Mouse (Mus musculus): ENCODE results near the gene Rundc3b. TPM values are rescaled to one million over a fixed set of nuclear protein-coding genes. Genes with fewer than 3 reads are reported as not detected.

Gene Rundc3b
- polyA plus RNA-seq, 1 experiment from 2014 or later, result 40.7 TPM

DNA sequence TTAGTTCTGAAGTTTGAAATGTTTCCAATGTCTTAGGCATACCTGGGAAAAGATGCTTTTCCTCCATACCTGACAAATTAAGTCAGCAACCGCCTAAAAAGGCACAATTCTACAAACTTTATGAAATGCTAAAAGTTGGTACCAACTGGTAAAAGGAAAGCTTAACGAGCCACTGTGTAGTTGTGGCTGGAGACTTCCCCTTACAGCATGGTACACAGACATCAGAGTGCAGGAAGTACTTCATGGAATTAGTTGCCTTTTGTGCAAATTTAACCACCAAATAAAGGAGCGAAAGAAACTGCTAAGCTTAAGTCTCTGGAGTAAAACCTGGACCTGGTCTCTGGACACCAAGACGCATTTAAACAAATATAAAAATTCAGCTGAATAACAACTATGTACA is 131.0 kb downstream of the Rundc3b start:
- H3K9me3 ChIP-seq (ENCODE audit: control insufficient read depth, low read length), result no peaks in the 10 kb centered on the region
- no peak overlapping the region for H3K9ac ChIP-seq (ENCODE audit: low read depth, low read length)
- no peaks in the 10 kb centered on the region for H3K36me3 ChIP-seq (ENCODE audit: control insufficient read depth, insufficient read depth, low read length)
- ATAC-seq, result no peak
- no peak overlapping the region for H3K4me2 ChIP-seq (ENCODE audit: low read length)
- no peaks in the 10 kb centered on the region for H3K4me1 ChIP-seq (ENCODE audit: control insufficient read depth, insufficient read depth, low read depth, low read length)
- H3K27me3 ChIP-seq (replicated peaks; ENCODE audit: control insufficient read depth, insufficient read depth, low read length), result no peaks in the 10 kb centered on the region
- H3K27ac ChIP-seq (ENCODE audit: low read depth, low read length), result no peak overlapping the region
- WGBS, result 88% methylated on average over 4 of the region's 4 CpGs
- no peak overlapping the region for H3K4me3 ChIP-seq (ENCODE audit: low read length)

DNA sequence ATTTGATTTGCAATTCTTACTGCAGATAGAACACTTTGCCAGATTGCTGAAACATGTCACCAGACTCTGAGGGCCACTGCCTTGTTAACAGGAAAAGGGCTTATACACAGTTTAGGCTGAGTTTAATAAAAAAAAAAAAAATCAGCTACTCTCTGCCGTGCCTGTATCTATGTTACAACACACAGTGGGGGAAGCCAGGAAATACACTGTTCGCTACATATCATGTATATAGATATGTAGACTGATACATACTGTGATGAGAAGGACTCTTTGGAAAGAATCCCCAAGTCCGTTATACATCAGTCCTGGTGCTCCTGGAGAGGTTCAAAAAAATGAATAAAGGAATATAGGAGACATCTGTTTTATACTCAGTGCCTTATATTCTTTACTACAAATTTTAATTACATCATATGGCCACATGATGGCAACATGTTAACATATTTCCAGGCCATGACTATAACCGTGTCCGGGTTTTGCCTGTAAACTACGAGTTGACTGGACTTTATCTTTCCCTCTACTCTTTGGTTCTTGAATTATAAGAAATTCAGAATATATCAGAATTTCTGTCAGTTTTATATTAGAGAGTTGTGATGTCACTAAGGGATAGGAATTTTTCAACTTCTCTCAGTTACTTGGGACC is 133.2 kb downstream of the Rundc3b start:
- Histone ChIP-seq H3K4me3 (ENCODE audit: low read length) (no peak overlapping the region), H3K36me3 (ENCODE audit: control insufficient read depth, insufficient read depth, low read length) (no peaks in the 10 kb centered on the region), H3K4me1 (ENCODE audit: control insufficient read depth, insufficient read depth, low read depth, low read length) (no peaks in the 10 kb centered on the region), H3K9ac (ENCODE audit: low read depth, low read length) (no peak overlapping the region), H3K27me3 (replicated peaks; ENCODE audit: control insufficient read depth, insufficient read depth, low read length) (no peaks in the 10 kb centered on the region), H3K4me2 (ENCODE audit: low read length) (no peak overlapping the region), H3K9me3 (ENCODE audit: control insufficient read depth, low read length) (no peaks in the 10 kb centered on the region), H3K27ac (ENCODE audit: low read depth, low read length) (no peak overlapping the region)
- WGBS, result 31% methylated on average over 6 of the region's 6 CpGs
- ATAC-seq, result peak; percentile 83

DNA sequence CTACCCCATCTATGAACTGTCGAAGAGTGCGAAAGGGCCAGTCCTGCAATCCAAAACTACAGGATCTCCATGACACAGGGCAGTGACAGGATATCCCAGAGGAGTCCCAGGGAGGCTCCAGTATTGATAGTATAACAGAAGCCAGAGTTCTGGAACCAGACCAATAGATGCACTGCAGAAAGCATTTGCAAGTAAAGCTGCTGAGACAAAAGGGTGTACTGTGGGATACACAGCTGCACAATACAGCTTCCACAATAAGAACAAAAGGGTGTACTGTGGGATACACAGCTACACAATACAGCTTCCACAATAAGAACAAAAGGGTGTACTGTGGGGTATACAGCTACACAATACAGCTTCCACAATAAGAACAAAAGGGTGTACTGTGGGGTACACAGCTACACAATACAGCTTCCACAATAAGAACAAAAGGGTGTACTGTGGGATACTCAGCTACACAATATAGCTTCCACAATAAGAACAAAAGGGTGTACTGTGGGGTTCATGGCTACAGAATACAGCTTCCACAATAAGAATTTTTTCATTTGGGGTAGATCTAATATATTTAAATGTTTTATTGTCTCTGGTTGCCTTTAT is 134.0 kb downstream of the Rundc3b start:
- no peak for ATAC-seq
- Histone ChIP-seq H3K9me3 (ENCODE audit: control insufficient read depth, low read length) (no peaks in the 10 kb centered on the region), H3K27me3 (replicated peaks; ENCODE audit: control insufficient read depth, insufficient read depth, low read length) (no peaks in the 10 kb centered on the region), H3K4me3 (ENCODE audit: low read length) (no peak overlapping the region), H3K36me3 (ENCODE audit: control insufficient read depth, insufficient read depth, low read length) (no peaks in the 10 kb centered on the region), H3K4me1 (ENCODE audit: control insufficient read depth, insufficient read depth, low read depth, low read length) (no peaks in the 10 kb centered on the region), H3K27ac (ENCODE audit: low read depth, low read length) (no peak overlapping the region), H3K9ac (ENCODE audit: low read depth, low read length) (no peak overlapping the region), H3K4me2 (ENCODE audit: low read length) (no peak overlapping the region)
- 22% methylated on average over 2 of the region's 2 CpGs for WGBS

DNA sequence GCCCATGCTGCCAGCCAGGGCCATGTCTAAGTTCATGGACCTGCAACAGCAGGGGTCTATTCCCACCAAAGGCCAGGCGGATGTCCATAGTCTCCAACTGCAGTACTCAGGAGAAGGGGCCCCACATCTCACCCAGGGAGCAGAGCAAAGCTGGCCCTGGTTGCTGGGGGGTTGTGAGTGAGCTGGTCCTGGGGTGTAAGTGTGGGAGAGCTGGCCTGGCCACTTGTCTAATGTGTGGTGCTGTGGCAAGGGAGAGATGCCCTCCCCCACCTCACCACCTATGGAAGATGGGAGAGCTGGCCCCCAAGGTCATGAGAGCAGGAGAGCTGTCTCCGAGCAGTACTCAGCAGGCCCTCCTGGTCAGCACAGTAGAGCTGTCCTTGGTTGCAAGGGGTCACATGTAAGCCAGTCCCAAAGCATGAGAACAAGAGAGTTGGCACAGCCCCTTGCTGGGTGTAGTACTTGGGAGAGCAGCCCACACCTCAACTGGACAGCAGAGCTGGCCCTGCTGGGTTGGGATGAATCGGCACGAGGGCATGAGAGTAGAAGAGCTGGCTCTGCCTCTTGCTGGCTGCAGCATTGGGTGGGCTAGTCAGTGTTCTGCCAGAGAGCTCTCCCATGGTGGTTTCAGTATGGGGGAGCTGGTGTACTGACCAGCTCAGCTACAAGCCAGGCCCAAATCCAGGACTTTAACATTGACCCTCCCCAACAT is 134.6 kb downstream of the Rundc3b start:
- Histone ChIP-seq H3K4me3 (ENCODE audit: low read length) (no peak overlapping the region), H3K4me1 (ENCODE audit: control insufficient read depth, insufficient read depth, low read depth, low read length) (no peaks in the 10 kb centered on the region), H3K27me3 (replicated peaks; ENCODE audit: control insufficient read depth, insufficient read depth, low read length) (no peaks in the 10 kb centered on the region), H3K9ac (ENCODE audit: low read depth, low read length) (no peak overlapping the region), H3K4me2 (ENCODE audit: low read length) (no peak overlapping the region), H3K36me3 (ENCODE audit: control insufficient read depth, insufficient read depth, low read length) (no peaks in the 10 kb centered on the region), H3K27ac (ENCODE audit: low read depth, low read length) (no peak overlapping the region), H3K9me3 (ENCODE audit: control insufficient read depth, low read length) (no peaks in the 10 kb centered on the region)
- peak; percentile 57 for ATAC-seq
- 41% methylated on average over 4 of the region's 4 CpGs for WGBS

DNA sequence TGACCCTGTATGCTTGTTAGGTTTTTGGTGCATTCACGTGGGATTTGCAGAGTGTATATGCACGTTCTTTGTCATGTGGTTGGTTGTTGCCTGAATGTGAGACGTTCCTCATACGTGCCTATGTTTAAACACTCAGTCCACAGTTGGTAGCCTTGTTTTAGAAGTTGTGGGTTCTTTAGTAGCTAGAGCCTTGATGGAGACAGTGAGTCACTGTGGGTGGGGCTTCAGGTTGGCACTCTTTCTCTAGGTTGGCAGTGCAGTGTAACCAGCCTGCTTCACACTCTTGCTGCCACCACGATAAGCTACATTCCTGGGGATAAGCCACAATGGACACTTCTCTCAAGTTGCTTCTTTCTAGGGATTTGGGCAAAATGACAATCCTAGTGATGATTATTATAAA is 166.2 kb downstream of the Rundc3b start:
- ATAC-seq, result no peak
- Histone ChIP-seq H3K4me3 (ENCODE audit: low read length) (no peak overlapping the region), H3K4me1 (ENCODE audit: control insufficient read depth, insufficient read depth, low read depth, low read length) (no peaks in the 10 kb centered on the region), H3K9me3 (ENCODE audit: control insufficient read depth, low read length) (no peaks in the 10 kb centered on the region), H3K4me2 (ENCODE audit: low read length) (no peak overlapping the region), H3K36me3 (ENCODE audit: control insufficient read depth, insufficient read depth, low read length) (peaks cover 3% of the 10 kb centered on the region; the same call in 1 of the 2 replicates), H3K27me3 (replicated peaks; ENCODE audit: control insufficient read depth, insufficient read depth, low read length) (no peaks in the 10 kb centered on the region), H3K9ac (ENCODE audit: low read depth, low read length) (no peak overlapping the region), H3K27ac (ENCODE audit: low read depth, low read length) (no peak overlapping the region)
- WGBS, result 84% methylated on average over 5 of the region's 5 CpGs

DNA sequence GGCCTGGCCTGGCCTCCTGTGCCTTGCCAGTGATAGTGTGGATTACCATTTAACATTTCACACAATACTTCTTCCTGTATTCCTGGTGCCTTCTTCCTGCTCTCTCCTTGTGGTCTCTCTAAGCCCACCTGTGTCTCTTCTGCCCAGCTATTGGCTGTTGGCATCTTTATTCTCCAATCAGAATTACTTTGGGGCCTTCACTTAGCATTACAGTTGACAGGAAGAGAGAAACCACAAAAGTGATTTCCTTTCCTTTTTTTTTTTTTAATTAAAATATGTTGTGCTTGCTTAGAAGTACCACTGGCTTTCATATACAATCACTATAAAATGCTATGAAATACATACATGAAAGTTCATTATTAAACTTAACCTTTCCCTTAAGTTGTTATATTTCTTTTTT is 167.2 kb downstream of the Rundc3b start:
- H3K27ac ChIP-seq (ENCODE audit: low read depth, low read length), result no peak overlapping the region
- no peak overlapping the region for H3K9ac ChIP-seq (ENCODE audit: low read depth, low read length)
- H3K4me1 ChIP-seq (ENCODE audit: control insufficient read depth, insufficient read depth, low read depth, low read length), result no peaks in the 10 kb centered on the region
- H3K4me2 ChIP-seq (ENCODE audit: low read length), result no peak overlapping the region
- no peak overlapping the region for H3K4me3 ChIP-seq (ENCODE audit: low read length)
- H3K27me3 ChIP-seq (replicated peaks; ENCODE audit: control insufficient read depth, insufficient read depth, low read length), result no peaks in the 10 kb centered on the region
- ATAC-seq, result no peak
- H3K36me3 ChIP-seq (ENCODE audit: control insufficient read depth, insufficient read depth, low read length), result peaks cover 3% of the 10 kb centered on the region; the same call in 1 of the 2 replicates
- H3K9me3 ChIP-seq (ENCODE audit: control insufficient read depth, low read length), result no peaks in the 10 kb centered on the region

Other genes with a start within 250 kb of the Rundc3b start
- gene Dbf4, start 200.2 kb downstream of the Rundc3b start, polyA plus RNA-seq (2015; fragmentation: Nextera tagmentation; extraction: Ambion mirVana), result 9.1 and 9.6 TPM in 2 replicates
- 8.9 and 9.0 TPM in 2 replicates for gene Slc25a40, start 200.1 kb downstream of the Rundc3b start, polyA plus RNA-seq (2015; fragmentation: Nextera tagmentation; extraction: Ambion mirVana)
- gene Abcb1a, start 37.1 kb upstream of the Rundc3b start, polyA plus RNA-seq (2015; fragmentation: Nextera tagmentation; extraction: Ambion mirVana), result 2.2 TPM in 2 replicates
- gene Abcb1b, start 175.2 kb upstream of the Rundc3b start, polyA plus RNA-seq (2015; fragmentation: Nextera tagmentation; extraction: Ambion mirVana), result 0.59 and 0.96 TPM in 2 replicates

All from hindbrain, embryonic 16.5 days (tissue).